Mouse (Mus musculus) liver, embryonic 14.5 days (tissue): Measurements from ENCODE around the gene Bcor. TPM values are rescaled to one million over a fixed set of nuclear protein-coding genes. Genes with fewer than 3 reads are reported as not detected.

Experiments used
- ATAC-seq: fragments of 200-750 bp; cut with Nextera tagmentation; 2 replicates; pipeline ENCODE4 v1.8.0; 2017; ENCODE audit warnings: moderate number of reproducible peaks, mild to moderate bottlenecking, moderate library complexity; ENCODE audit not compliant: insufficient read depth
- DNase-seq, 3 experiments: peaks; one replicate each; pipeline ENCODE4 v3.0.0-alpha.2; 2012 to 2013; ENCODE audit warnings: low read depth in 3 of 3, low spot score in 3 of 3
- H3K27ac ChIP-seq: fragments of 300-500 bp; sonication (generic); 2 replicates; pipeline ENCODE4 v1.5.1; 2014; ENCODE audit warnings: moderate library complexity, mild to moderate bottlenecking, control low read depth, inconsistent platforms
- H3K27me3 ChIP-seq: fragments of 300-500 bp; sonication (generic); 2 replicates; pipeline ENCODE4 v1.6.1; 2014; ENCODE audit warnings: mild to moderate bottlenecking, low read length, moderate library complexity; ENCODE audit not compliant: control insufficient read depth, insufficient read depth
- H3K36me3 ChIP-seq: fragments of 300-500 bp; sonication (generic); replicated peaks from 2 replicates; pipeline ENCODE4 v1.6.1; 2014; ENCODE audit warnings: low read depth; ENCODE audit not compliant: control insufficient read depth, insufficient read depth
- H3K4me1 ChIP-seq, 2 experiments: fragments of 200-500 bp in 1 of 2; fragments of 300-500 bp in 1 of 2; sonication (generic) in 1 of 2; replicated peaks; 2 replicates each; pipeline ENCODE4 v1.6.1; 2012 to 2014; ENCODE audit warnings: antibody characterized with exemption in 1 of 2, inconsistent platforms in 1 of 2, low read length in 1 of 2; ENCODE audit not compliant: control insufficient read depth in 2 of 2, insufficient read depth in 2 of 2
- H3K4me2 ChIP-seq: fragments of 300-500 bp; sonication (generic); 2 replicates; pipeline ENCODE4 v1.6.1; 2014; ENCODE audit warnings: low read depth, mild to moderate bottlenecking, control low read depth, moderate library complexity
- H3K4me3 ChIP-seq, 2 experiments: fragments of 200-500 bp in 1 of 2; fragments of 300-500 bp in 1 of 2; sonication (generic) in 1 of 2; 2 replicates each; pipeline ENCODE4 v1.5.1; 2012 to 2014; ENCODE audit warnings: low read depth in 2 of 2, low read length in 2 of 2, mild to moderate bottlenecking in 2 of 2, control low read depth in 1 of 2, inconsistent platforms in 1 of 2, moderate library complexity in 1 of 2; ENCODE audit not compliant: insufficient read depth in 1 of 2
- H3K9ac ChIP-seq: fragments of 300-500 bp; sonication (generic); replicated peaks from 2 replicates; pipeline ENCODE4 v1.6.1; 2014; ENCODE audit warnings: mild to moderate bottlenecking, control low read depth, moderate library complexity
- H3K9me3 ChIP-seq: fragments of 300-500 bp; sonication (generic); 2 replicates; pipeline ENCODE4 v1.6.1; 2016; ENCODE audit warnings: low read length, mixed read lengths; ENCODE audit not compliant: control insufficient read depth
- CTCF ChIP-seq: IDR thresholded peaks from 2 replicates; pipeline ENCODE4 v1.5.1; 2016; ENCODE audit warnings: antibody characterized with exemption, low read depth, control low read depth
- EP300 ChIP-seq: IDR thresholded peaks from 2 replicates; pipeline ENCODE4 v1.6.1; 2016; ENCODE audit warnings: antibody characterized with exemption, low read depth
- WGBS: fragments of 180-500 bp; shearing (Covaris S2); extraction: QIAGEN DNeasy Blood & Tissue Kit; methylation state at CpG from one replicate; pipeline ENCODE4 v1.1.7; 2014; ENCODE audit not compliant: insufficient replicate concordance; 5-methylcytosine and 5-hydroxymethylcytosine counted together
- polyA plus RNA-seq, 2 experiments: library from polyadenylated mRNA; depleted of rRNA in 1 of 2; stranded (reverse) in 1 of 2; unstranded in 1 of 2; fragments of >200 nt; fragmentation: Nextera tagmentation in 1 of 2; extraction: Ambion mirVana in 1 of 2; gene quantifications; 2 replicates each; pipeline versions ENCODE4 v1.2.1 to v1.2.3; 2012 to 2014

Gene Bcor
- polyA plus RNA-seq, 2 experiments = 4.6 to 4.7 TPM

DNA sequence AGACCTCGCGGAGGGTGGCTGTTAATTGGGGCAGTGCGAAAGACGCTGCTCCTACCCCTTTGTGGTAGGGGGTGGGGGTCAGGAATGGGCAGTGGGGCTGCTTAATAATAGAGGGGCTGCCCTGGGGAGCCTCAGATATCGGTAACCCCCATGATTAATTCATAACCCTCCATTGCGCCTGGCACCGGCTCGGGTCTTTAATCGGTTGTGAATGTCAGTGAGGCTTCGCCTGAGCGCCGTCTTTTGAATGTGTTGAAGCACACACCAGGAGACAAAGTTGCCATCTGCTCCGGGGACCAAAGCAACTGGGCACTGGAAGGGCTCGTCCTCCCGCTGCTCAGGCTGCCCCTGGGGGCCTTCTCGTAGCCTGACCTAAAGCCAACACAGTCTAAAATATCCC, 158.8 kb downstream of the Bcor start:
- H3K4me2 ChIP-seq = peak overlapping the region; percentile 81
- no peaks in the 10 kb centered on the region for H3K9me3 ChIP-seq
- ATAC-seq (no peak), DNase-seq (no peak)
- H3K4me3 ChIP-seq = peak overlapping the region in 1 of 2 experiments; percentile 56; a peak in 2 of 4 replicates
- TF ChIP-seq EP300 = no peak
- no peak for TF ChIP-seq CTCF
- WGBS = 58% methylated on average over 16 of the region's 16 CpGs
- peaks cover 24 to 47% of the 10 kb centered on the region in 2 experiments for H3K4me1 ChIP-seq
- H3K36me3 ChIP-seq = no peaks in the 10 kb centered on the region
- H3K27ac ChIP-seq = peak overlapping the region; percentile 93
- H3K9ac ChIP-seq = peak overlapping the region; percentile 34
- H3K27me3 ChIP-seq = peaks cover 3% of the 10 kb centered on the region; the same call in 1 of the 2 replicates

DNA sequence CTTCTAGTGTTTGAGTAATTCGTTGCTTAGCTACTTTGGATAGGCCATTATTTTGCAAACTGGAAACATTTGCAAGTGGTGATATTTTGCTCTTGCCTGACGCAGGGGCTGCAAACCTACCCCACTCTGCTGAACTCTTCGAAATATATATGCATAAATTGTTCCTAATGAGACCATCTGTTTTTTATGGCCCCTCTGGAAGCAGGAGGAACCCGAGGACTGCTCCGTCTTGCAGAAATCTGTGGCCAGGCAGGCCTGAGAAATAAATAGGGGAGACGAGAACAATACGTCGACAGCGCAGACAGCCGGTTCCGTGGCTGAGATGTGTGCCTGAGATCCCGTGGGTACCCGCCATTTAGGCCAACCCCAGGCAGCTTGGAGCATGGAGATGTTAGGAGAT, 159.5 kb downstream of the Bcor start:
- ATAC-seq (no peak), DNase-seq (no peak)
- Histone ChIP-seq H3K4me2 (no peak overlapping the region), H3K4me3 (no peak overlapping the region), H3K36me3 (no peaks in the 10 kb centered on the region), H3K27ac (no peak overlapping the region), H3K9ac (no peak overlapping the region), H3K9me3 (no peaks in the 10 kb centered on the region), H3K4me1 (peaks cover 24 to 51% of the 10 kb centered on the region in 2 experiments), H3K27me3 (peaks cover 3% of the 10 kb centered on the region; the same call in 1 of the 2 replicates)
- 51% methylated on average over 13 of the region's 13 CpGs for WGBS
- TF ChIP-seq EP300 (no peak), CTCF (no peak)

DNA sequence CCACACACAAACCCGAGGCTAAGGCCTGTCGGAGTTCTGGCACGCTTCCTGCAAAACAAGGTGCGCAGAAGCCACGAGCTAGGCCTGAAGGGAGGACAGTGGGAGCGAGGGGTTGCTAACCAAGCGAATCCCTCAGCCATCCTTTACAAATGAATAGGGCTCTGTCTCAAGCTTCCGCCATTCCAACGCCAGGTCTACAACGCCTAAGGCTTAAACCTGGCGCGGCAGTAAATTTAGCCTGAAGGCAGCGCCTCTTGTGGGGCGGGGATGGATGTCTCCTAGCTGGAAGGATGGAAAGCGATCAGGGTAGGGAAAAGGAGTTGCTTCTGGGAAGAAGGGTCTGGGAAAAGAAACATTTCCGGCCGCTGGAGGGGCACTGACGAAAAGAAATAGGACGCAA, 160.2 kb downstream of the Bcor start:
- no peak for TF ChIP-seq CTCF
- TF ChIP-seq EP300 = no peak
- H3K4me2 ChIP-seq = peak overlapping the region; percentile 81

DNA sequence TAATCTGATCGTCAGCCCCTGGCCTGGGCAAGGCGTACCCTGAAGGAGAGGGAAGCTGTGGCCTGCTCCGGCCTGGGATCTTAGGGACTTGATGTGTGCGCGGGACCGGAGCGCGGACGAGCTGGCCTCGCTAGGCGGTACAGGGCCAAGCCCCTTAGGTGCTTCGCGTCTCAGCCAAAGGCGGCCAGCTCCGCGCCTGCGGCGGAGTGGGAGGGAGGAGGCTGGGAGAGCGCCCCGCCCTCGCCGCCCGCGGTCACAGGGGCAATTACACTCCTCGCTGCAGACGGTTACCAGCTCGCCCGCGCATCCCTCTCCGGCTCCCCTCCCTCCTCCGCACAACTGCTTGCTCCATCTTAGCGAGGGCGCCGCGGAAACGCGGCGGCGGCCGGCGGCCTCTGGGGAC, 161.2 kb downstream of the Bcor start:
- peak overlapping the region; percentile 40 to 57 for H3K4me3 ChIP-seq
- H3K9me3 ChIP-seq = no peaks in the 10 kb centered on the region
- peak; percentile 58 for TF ChIP-seq CTCF
- TF ChIP-seq EP300 = 0 out of 2 replicates have a peak, but pooled peaks have one; percentile 40
- peaks cover 24 to 52% of the 10 kb centered on the region in 2 experiments for H3K4me1 ChIP-seq
- no peaks in the 10 kb centered on the region for H3K36me3 ChIP-seq
- peak overlapping the region; percentile 81 for H3K4me2 ChIP-seq
- 2% methylated on average over 19 of the region's 41 CpGs for WGBS
- peak overlapping the region; percentile 57 for H3K27ac ChIP-seq
- DNase-seq (peak; percentile 59 to 68 (median 63)), ATAC-seq (peak; percentile 81)
- H3K9ac ChIP-seq = peak overlapping the region; percentile 69
- H3K27me3 ChIP-seq = peaks cover 3% of the 10 kb centered on the region; the same call in 1 of the 2 replicates

More for the DNA sequence above, 160.2 kb downstream of the Bcor start:
- Histone ChIP-seq H3K9me3 (no peaks in the 10 kb centered on the region), H3K27ac (no peak overlapping the region), H3K4me3 (no peak overlapping the region), H3K27me3 (peaks cover 3% of the 10 kb centered on the region; the same call in 1 of the 2 replicates), H3K9ac (no peak overlapping the region), H3K4me1 (peaks cover 27 to 54% of the 10 kb centered on the region in 2 experiments), H3K36me3 (no peaks in the 10 kb centered on the region)
- DNase-seq (no peak), ATAC-seq (no peak)
- WGBS = 54% methylated on average over 19 of the region's 19 CpGs

DNA sequence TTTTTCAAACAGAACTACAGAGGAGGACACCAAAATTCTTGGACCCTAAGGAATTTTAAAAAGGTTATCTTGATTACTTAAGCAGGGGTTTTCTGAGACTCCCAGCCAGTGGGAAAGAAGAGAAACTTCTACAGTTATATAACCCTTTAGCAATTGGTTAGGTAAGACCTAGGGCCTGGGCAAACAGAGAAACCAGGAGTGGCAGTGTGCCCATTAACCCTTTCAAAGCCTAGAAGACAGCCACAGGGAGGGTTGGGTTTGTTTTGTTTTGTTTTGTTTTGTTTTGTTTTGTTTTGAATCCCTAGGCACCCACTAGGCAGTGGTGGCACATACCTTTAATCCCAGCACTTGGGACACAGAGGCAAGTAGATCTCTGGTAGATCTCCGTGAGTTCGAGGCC, 163.3 kb downstream of the Bcor start:
- Histone ChIP-seq H3K4me3 (no peak overlapping the region), H3K27me3 (peaks cover 3% of the 10 kb centered on the region; the same call in 1 of the 2 replicates), H3K9me3 (no peaks in the 10 kb centered on the region), H3K27ac (peak overlapping the region; percentile 61), H3K36me3 (no peaks in the 10 kb centered on the region), H3K4me1 (peaks cover 26 to 55% of the 10 kb centered on the region in 2 experiments), H3K9ac (no peak overlapping the region), H3K4me2 (no peak overlapping the region)
- no peak for ATAC-seq
- 83% methylated on average over 2 of the region's 2 CpGs for WGBS
- no peak for DNase-seq
- TF ChIP-seq EP300 = no peak
- TF ChIP-seq CTCF = no peak
